Mouse (Mus musculus): ENCODE data around the gene Ints6. TPM values are rescaled to one million over a fixed set of nuclear protein-coding genes. Genes with fewer than 3 reads are reported as not detected.

The Ints6 gene
- polyA plus RNA-seq, 1 experiment from 2014 or later: 35.3 TPM

DNA sequence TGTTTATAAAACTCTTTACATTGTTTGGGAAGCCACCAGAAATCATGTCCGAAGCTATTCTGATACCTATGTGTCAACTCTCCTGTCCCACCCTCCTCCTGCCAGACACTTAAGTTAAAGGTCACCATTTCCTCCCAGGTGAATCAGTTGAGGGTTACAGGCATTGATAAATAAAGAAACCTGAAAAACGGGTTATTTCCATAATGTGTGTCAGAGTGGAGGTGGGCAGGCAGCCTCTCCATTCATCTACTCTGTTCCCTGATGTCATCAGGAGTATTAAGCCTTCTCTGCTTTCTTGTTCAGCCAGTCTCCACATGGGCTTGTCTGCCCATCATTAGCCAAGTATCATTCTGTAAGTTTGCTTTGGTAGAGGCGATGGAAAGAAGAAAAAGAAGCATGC, 14.1 kb upstream of the Ints6 start:
- 67% methylated on average over 3 of the region's 3 CpGs for WGBS
- Histone ChIP-seq H3K4me1 (no peaks in the 10 kb centered on the region), H3K36me3 (no peaks in the 10 kb centered on the region), H3K27ac (no peak overlapping the region), H3K9me3 (no peaks in the 10 kb centered on the region), H3K9ac (no peak overlapping the region), H3K27me3 (no peaks in the 10 kb centered on the region), H3K4me2 (replicated peaks) (no peak overlapping the region), H3K4me3 (no peak overlapping the region)
- no peak for ATAC-seq (ENCODE audit: insufficient number of reproducible peaks, insufficient read depth, low FRiP score, low TSS enrichment)

DNA sequence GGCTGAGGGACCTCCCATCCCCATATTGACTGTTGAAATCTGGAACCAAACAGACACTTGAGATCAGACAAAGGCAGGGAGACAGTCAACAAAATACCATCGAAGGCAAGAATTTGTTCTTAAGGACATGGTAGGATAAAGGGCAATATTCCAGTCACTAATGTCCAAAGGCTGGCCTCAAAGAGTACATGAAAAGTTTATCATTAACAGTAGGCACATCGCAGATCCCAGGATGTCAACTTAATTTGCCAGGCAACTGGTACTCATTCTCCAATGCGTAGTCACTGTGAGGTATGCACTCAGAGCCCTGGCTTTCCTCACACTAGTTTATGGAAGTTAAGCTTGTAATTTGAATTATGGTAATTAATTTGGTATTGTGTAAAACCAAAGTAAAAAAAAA, 13.3 kb upstream of the Ints6 start:
- ATAC-seq (ENCODE audit: insufficient number of reproducible peaks, insufficient read depth, low FRiP score, low TSS enrichment): no peak
- H3K4me1 ChIP-seq: no peaks in the 10 kb centered on the region
- H3K36me3 ChIP-seq: no peaks in the 10 kb centered on the region
- H3K27me3 ChIP-seq: no peaks in the 10 kb centered on the region
- H3K27ac ChIP-seq: no peak overlapping the region
- no peaks in the 10 kb centered on the region for H3K9me3 ChIP-seq
- no peak overlapping the region for H3K4me2 ChIP-seq (replicated peaks)
- WGBS: 93% methylated on average over 3 of the region's 3 CpGs
- H3K9ac ChIP-seq: no peak overlapping the region
- no peak overlapping the region for H3K4me3 ChIP-seq

DNA sequence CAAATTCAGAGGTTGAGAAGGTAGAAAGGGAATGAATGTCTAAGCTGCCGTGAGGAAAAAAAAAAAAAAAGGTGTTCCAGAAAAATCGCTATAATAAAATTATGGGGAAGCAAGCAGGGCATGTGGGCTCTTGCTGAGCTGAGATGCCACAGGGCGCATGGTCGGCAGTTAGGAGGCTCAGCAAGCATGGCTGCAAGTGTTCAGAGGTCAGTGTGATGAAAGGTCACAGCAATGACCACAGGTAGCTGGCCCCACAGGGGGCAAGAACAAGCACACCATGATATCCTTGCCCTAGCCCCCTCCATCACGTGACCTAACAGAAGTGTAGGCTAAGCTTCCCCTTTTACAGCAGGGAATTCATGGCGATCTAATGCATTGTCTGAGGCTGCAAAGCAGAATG, 12.8 kb upstream of the Ints6 start:
- no peaks in the 10 kb centered on the region for H3K9me3 ChIP-seq
- H3K4me3 ChIP-seq: no peak overlapping the region
- 71% methylated on average over 6 of the region's 6 CpGs for WGBS
- ATAC-seq (ENCODE audit: insufficient number of reproducible peaks, insufficient read depth, low FRiP score, low TSS enrichment): no peak
- H3K27me3 ChIP-seq: no peaks in the 10 kb centered on the region
- H3K27ac ChIP-seq: no peak overlapping the region
- no peaks in the 10 kb centered on the region for H3K36me3 ChIP-seq
- no peak overlapping the region for H3K4me2 ChIP-seq (replicated peaks)
- H3K9ac ChIP-seq: no peak overlapping the region
- no peaks in the 10 kb centered on the region for H3K4me1 ChIP-seq

DNA sequence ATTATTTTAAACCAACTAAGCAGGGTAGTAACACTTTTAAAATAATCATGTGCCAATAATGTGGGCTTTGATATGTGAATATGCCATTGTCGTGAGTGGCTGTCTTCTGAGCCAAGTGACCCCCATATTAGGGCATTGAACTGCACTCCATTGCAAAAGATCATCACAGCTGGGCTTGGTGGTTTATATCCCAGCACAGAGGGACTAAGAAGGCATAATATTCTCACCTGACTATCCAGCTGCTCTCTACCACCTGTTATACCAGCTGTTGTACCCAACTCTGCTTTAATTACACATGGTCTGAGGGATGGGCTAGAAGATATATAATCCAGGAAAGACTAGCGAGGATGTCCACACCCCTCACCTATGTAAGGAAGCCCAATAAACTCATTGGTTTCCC, 4.4 kb upstream of the Ints6 start:
- no peaks in the 10 kb centered on the region for H3K9me3 ChIP-seq
- H3K4me3 ChIP-seq: no peak overlapping the region
- no peak overlapping the region for H3K9ac ChIP-seq
- H3K4me1 ChIP-seq: peaks cover 5% of the 10 kb centered on the region; the same call in 1 of the 2 replicates
- no peak overlapping the region for H3K4me2 ChIP-seq (replicated peaks)
- H3K36me3 ChIP-seq: no peaks in the 10 kb centered on the region
- 86% methylated on average over 2 of the region's 2 CpGs for WGBS
- H3K27me3 ChIP-seq: no peaks in the 10 kb centered on the region
- ATAC-seq (ENCODE audit: insufficient number of reproducible peaks, insufficient read depth, low FRiP score, low TSS enrichment): no peak
- H3K27ac ChIP-seq: no peak overlapping the region

DNA sequence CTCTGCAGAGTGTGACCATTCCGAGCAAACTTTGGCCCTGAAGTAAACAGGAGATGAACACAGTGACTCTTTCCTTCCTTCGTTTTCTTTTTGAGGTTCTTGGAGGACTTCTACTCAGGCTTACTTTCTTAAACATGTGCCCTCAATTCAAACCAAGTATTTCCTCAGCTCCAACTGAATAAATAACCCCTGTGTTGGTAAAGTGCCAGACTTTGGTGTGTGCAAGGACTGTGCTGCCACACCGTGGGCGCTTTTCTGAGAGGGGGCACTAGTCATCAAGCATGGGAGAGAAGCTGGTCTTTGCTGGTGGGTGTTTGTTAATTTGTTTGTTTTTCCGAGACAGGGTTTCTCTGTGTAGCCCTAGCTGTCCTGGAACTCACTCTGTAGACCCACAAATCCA, 3.4 kb upstream of the Ints6 start:
- Histone ChIP-seq H3K4me2 (replicated peaks) (no peak overlapping the region), H3K27ac (no peak overlapping the region), H3K36me3 (no peaks in the 10 kb centered on the region), H3K4me3 (no peak overlapping the region), H3K4me1 (peaks cover 5% of the 10 kb centered on the region; the same call in 1 of the 2 replicates), H3K9ac (no peak overlapping the region), H3K27me3 (no peaks in the 10 kb centered on the region), H3K9me3 (no peaks in the 10 kb centered on the region)
- no peak for ATAC-seq (ENCODE audit: insufficient number of reproducible peaks, insufficient read depth, low FRiP score, low TSS enrichment)
- WGBS: 86% methylated on average over 5 of the region's 5 CpGs

DNA sequence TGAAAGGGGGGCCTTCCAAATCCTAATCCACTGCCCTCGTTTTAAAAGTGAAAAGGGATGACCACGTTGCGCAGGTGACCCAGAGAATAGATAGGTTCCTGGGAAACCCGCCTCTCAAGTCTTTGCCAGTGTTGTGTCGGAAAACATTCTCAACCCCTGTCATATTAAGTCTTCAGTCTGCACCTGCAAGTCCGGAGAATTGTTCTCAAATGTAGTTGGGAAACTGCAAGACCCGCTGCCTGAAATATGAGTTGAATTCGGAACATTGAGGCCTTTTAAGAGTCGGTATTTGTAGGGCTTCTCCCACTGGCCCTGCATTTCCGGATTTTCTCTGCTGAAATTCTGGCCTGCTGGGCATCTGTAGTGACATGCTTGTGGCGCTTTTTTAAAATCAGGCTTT, 974 bp upstream of the Ints6 start:
- no peaks in the 10 kb centered on the region for H3K27me3 ChIP-seq
- H3K27ac ChIP-seq: peak overlapping the region; percentile 92
- WGBS: 3% methylated on average over 11 of the region's 11 CpGs
- H3K36me3 ChIP-seq: peaks cover 5% of the 10 kb centered on the region; the same call in 1 of the 2 replicates
- peak overlapping the region; percentile 67 for H3K9ac ChIP-seq
- no peaks in the 10 kb centered on the region for H3K9me3 ChIP-seq
- peaks cover 5% of the 10 kb centered on the region; the same call in 1 of the 2 replicates for H3K4me1 ChIP-seq
- peak overlapping the region; percentile 96 for H3K4me3 ChIP-seq
- no peak for ATAC-seq (ENCODE audit: insufficient number of reproducible peaks, insufficient read depth, low FRiP score, low TSS enrichment)
- H3K4me2 ChIP-seq (replicated peaks): peak overlapping the region; percentile 62

DNA sequence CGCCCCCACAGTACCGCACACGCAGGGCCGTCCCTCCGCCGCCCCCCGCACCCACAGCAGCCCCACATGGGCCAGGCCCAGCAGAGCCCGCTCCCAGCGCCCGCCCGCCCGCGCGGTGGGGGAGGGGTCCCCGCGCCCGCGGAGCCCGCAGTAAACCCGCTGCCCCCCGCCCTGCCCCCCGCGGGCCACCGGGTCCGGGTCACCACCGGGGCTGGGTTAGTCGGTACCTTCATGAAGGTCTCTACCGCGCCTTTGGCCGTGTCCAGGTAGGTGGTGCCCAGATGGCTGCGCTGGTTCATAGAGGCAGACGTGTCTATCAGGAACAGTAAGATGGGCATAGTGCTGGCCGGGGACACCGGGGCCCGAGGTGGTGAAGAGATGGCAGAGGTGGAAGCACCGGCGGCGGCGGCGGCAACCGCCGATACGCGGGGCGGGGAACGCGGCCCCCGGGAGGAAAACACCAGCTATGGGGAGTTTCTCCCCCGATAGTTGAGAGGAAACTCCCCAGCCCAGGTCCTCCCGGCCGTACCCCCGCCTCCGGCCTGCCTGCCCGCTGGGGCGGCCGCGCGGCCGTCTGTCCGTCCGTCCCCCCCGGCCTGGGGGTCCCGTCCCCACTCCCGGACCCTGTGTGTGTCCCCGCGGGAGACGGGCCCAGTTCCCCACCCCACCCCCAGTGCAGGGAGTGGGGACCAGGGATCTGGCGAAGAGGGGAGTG, 491 bp downstream of the Ints6 start:
- Histone ChIP-seq H3K4me2 (replicated peaks) (peak overlapping the region; percentile 62), H3K27me3 (no peaks in the 10 kb centered on the region), H3K36me3 (peaks cover 5% of the 10 kb centered on the region; the same call in 1 of the 2 replicates), H3K27ac (peak overlapping the region; percentile 99), H3K4me3 (peak overlapping the region; percentile 96), H3K9ac (peak overlapping the region; percentile 98), H3K9me3 (no peaks in the 10 kb centered on the region), H3K4me1 (peaks cover 5% of the 10 kb centered on the region; the same call in 1 of the 2 replicates)
- peak; percentile 58 for ATAC-seq (ENCODE audit: insufficient number of reproducible peaks, insufficient read depth, low FRiP score, low TSS enrichment)
- under 1% methylated on average over 51 of the region's 68 CpGs for WGBS

DNA sequence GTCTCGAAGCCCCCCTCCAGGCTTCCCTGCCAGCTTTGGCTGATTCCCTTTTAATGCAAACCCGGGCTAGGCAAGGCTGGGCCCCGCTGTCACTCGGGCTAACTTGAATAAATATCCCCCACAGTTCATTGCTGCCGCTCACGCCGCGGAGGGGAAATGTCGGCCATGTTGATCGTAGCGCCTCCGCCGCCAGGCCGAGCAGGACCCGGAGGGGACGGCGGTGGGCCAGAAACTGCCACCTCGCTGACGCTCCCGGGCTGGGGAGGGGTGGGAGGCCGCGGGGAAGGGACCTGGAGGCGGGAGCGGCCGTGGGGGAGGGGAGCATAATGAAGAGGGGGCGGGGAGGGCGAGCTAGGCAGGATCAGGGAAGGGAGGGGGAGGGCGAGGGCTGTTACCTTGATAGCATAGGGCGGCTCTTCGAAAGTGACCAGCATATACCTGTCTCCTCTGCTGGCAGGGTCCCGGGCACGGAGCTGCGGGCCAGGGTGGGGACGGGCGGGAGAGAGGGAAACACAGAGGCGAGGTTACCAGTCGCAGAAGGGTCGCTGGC, 1.1 kb downstream of the Ints6 start:
- H3K9ac ChIP-seq: peak overlapping the region; percentile 98
- peak overlapping the region; percentile 96 for H3K4me3 ChIP-seq
- no peaks in the 10 kb centered on the region for H3K27me3 ChIP-seq
- WGBS: under 1% methylated on average over 24 of the region's 38 CpGs
- H3K4me1 ChIP-seq: peaks cover 5% of the 10 kb centered on the region; the same call in 1 of the 2 replicates
- peak overlapping the region; percentile 99 for H3K27ac ChIP-seq
- H3K9me3 ChIP-seq: no peaks in the 10 kb centered on the region
- H3K36me3 ChIP-seq: peaks cover 5% of the 10 kb centered on the region; the same call in 1 of the 2 replicates
- ATAC-seq (ENCODE audit: insufficient number of reproducible peaks, insufficient read depth, low FRiP score, low TSS enrichment): peak; percentile 25
- H3K4me2 ChIP-seq (replicated peaks): peak overlapping the region; percentile 62

DNA sequence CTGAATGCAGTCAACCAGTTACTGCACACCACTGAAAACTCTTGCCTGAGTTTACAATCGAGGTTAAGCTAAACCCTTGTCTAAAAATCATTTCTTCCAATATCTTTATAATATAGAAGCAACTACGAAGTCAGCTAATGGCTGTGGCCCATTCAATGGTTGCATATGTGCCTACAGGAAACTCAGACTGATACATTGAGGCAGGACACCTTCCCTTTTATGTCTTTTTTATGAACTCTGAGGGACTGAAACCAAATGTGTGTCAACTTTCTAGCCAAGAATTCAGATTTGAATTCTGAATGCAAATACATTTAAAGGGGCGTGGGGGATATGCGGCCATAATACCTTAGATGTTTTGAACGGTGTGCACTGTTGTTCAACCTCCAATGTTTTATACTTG, 2.3 kb downstream of the Ints6 start:
- no peak for ATAC-seq (ENCODE audit: insufficient number of reproducible peaks, insufficient read depth, low FRiP score, low TSS enrichment)
- no peak overlapping the region for H3K4me3 ChIP-seq

DNA sequence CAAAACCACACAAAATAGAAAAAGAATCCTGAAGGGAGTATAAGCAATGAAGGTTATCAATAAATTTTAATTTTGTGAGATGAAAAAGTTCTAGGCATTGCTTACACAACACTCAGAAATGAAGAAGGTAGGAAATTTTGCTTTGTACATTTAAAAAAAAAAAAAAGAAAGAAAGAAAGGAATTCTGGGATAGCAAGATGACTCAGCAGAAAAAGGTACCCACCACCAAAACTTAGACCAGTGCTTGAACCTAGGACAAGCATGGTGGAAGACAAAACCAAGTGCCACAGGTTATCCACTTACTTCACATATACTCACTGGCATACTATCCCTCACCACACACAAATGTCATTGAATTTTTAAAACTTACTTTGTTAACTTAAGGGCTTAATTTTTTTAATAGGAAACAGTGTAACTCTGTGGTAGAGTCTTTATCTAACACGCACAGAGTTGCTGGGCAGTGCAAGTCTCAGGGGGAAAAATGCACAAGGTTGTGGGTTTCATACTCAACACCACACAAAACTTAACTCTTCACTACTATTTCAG, 5.8 kb downstream of the Ints6 start:
- Histone ChIP-seq H3K9ac (no peak overlapping the region), H3K27ac (no peak overlapping the region), H3K4me3 (no peak overlapping the region), H3K4me1 (no peaks in the 10 kb centered on the region), H3K4me2 (replicated peaks) (no peak overlapping the region), H3K27me3 (no peaks in the 10 kb centered on the region), H3K9me3 (no peaks in the 10 kb centered on the region), H3K36me3 (peaks cover 10% of the 10 kb centered on the region; the same call in 1 of the 2 replicates)
- WGBS: 94% methylated on average over 1 of the region's 1 CpGs
- no peak for ATAC-seq (ENCODE audit: insufficient number of reproducible peaks, insufficient read depth, low FRiP score, low TSS enrichment)

More for the DNA sequence above, 2.3 kb downstream of the Ints6 start:
- Histone ChIP-seq H3K27me3 (no peaks in the 10 kb centered on the region), H3K4me2 (replicated peaks) (no peak overlapping the region), H3K4me1 (peaks cover 5% of the 10 kb centered on the region; the same call in 1 of the 2 replicates), H3K27ac (no peak overlapping the region), H3K9ac (no peak overlapping the region), H3K36me3 (peaks cover 5% of the 10 kb centered on the region; the same call in 1 of the 2 replicates), H3K9me3 (no peaks in the 10 kb centered on the region)
- 93% methylated on average over 5 of the region's 5 CpGs for WGBS

DNA sequence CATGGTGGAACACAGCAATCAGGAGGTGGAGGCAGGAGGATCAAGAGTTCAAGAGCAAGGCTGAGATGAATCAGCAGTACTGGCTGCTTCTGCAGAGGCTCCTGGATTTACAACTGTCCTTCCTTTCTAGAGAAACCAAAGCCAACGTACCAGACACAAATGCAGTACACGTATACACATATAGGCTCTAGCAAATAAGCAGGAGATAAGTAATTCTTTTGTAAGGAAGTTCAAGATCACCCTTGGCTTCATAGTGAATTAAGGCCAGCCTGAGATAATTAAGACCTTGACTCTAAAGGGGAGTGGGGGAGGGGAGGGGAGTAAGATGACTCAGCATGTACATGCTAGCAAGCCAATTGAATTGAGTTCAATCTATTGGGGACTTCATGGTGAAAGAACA, 9.5 kb downstream of the Ints6 start:
- Histone ChIP-seq H3K36me3 (peaks cover 5% of the 10 kb centered on the region; the same call in 1 of the 2 replicates), H3K4me1 (no peaks in the 10 kb centered on the region), H3K27me3 (no peaks in the 10 kb centered on the region), H3K4me3 (no peak overlapping the region), H3K27ac (no peak overlapping the region), H3K9ac (no peak overlapping the region), H3K9me3 (no peaks in the 10 kb centered on the region), H3K4me2 (replicated peaks) (no peak overlapping the region)
- WGBS: 85% methylated on average over 2 of the region's 2 CpGs
- no peak for ATAC-seq (ENCODE audit: insufficient number of reproducible peaks, insufficient read depth, low FRiP score, low TSS enrichment)

DNA sequence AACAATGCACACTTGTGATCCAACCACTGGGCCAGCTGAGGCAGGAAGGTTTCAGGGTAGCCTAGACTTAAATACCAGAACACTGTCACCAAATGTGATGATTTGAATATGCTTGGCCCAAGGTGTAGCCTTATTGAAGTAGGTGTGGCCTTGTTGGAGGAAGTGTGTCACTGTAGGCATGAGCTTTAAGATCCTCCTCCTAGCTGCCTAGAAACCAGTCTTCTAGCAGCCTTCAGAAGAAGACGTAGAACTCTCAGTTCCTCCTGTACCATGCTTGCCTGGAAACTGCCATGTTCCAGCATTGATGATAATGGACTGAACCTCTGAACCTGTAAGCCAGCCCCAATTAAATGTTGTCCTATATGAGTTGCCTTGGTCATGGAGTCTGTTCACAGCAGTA, 25.3 kb downstream of the Ints6 start:
- no peaks in the 10 kb centered on the region for H3K27me3 ChIP-seq
- H3K9ac ChIP-seq: no peak overlapping the region
- no peaks in the 10 kb centered on the region for H3K4me1 ChIP-seq
- ATAC-seq (ENCODE audit: insufficient number of reproducible peaks, insufficient read depth, low FRiP score, low TSS enrichment): no peak
- H3K9me3 ChIP-seq: no peaks in the 10 kb centered on the region
- 94% methylated on average over 1 of the region's 1 CpGs for WGBS
- H3K4me3 ChIP-seq: no peak overlapping the region
- H3K27ac ChIP-seq: no peak overlapping the region
- no peak overlapping the region for H3K4me2 ChIP-seq (replicated peaks)
- peaks cover 18% of the 10 kb centered on the region for H3K36me3 ChIP-seq

Measured in embryonic facial prominence, embryonic 12.5 days (tissue).